Mouse (Mus musculus): Measurements from ENCODE around the gene Gorasp2. TPM values are rescaled to one million over a fixed set of nuclear protein-coding genes. Genes with fewer than 3 reads are reported as not detected.

The Gorasp2 gene
- polyA plus RNA-seq, 1 experiment from 2014 or later: 168 TPM

DNA sequence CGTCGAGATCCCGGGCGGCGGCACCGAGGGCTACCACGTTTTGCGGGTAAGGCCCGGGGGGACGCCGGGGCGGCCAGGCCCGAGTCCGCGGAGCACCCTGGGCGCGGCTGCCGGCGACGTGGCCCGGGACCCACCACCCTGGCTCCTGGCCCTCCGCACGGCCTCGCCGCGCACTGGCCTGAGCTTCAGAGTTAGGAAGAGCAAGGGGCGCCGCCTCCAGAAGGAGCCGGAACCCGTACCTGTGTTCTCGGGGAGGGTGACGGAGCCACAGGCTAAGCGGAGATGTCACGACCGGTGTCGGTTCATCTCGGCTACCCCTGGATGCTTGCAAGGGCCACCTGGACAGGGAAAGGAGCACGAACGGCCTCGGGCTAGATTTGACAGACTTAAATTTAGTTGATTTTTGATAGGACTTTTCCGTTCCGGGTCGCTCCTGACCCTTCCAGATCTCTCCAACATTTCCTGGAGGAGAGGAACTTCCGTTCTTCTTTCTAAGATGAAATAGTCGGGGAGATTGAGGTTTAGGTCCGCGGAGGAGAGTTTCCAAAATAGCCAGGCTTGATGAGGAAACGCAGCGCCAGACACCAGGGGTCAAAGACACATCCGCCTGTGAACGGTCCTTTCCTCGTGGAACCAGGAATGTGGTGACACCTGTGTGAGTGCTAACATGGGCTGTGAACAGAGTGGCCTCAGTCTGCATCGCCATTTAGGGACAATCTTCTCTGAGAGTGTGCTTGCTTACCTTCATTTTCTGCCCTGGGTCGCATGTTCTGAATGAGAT is 529 bp downstream of the Gorasp2 start, which contains the start of gene Gm26558:
Gm26558 (minus strand) TSS at position 394 of the 781 bp plus-strand sequence.
- ATAC-seq (ENCODE audit: insufficient number of reproducible peaks, insufficient read depth, low FRiP score, low TSS enrichment, low read depth): peak; percentile 73

GRCm38 (mm10) chr2:70663764-70664163 is 2.4 kb downstream of the Gorasp2 start:
- no peak for ATAC-seq (ENCODE audit: insufficient number of reproducible peaks, insufficient read depth, low FRiP score, low TSS enrichment, low read depth)
- Histone ChIP-seq H3K9me3 (no peaks in the 10 kb centered on the region), H3K4me3 (no peak overlapping the region), H3K27me3 (no peaks in the 10 kb centered on the region), H3K4me2 (0 out of 2 replicates have a peak overlapping the region, but pooled peaks have one; percentile 84), H3K9ac (no peak overlapping the region), H3K4me1 (peaks cover 21% of the 10 kb centered on the region), H3K36me3 (no peaks in the 10 kb centered on the region), H3K27ac (no peak overlapping the region)
- WGBS: 76% methylated on average over 5 of the region's 5 CpGs

More for the DNA sequence above, 529 bp downstream of the Gorasp2 start, which contains the start of gene Gm26558:
- Histone ChIP-seq H3K4me1 (peaks cover 21% of the 10 kb centered on the region), H3K9me3 (no peaks in the 10 kb centered on the region), H3K27ac (peak within 1 kb of the TSS; percentile 93), H3K27me3 (peaks cover 7% of the 10 kb centered on the region; the same call in 1 of the 2 replicates), H3K4me3 (peak within 1 kb of the TSS; percentile 95), H3K36me3 (no peaks in the 10 kb centered on the region), H3K9ac (peak within 1 kb of the TSS; percentile 98), H3K4me2 (peak within 1 kb of the TSS; percentile 84)
- under 1% methylated on average over 49 of the region's 54 CpGs for WGBS

DNA sequence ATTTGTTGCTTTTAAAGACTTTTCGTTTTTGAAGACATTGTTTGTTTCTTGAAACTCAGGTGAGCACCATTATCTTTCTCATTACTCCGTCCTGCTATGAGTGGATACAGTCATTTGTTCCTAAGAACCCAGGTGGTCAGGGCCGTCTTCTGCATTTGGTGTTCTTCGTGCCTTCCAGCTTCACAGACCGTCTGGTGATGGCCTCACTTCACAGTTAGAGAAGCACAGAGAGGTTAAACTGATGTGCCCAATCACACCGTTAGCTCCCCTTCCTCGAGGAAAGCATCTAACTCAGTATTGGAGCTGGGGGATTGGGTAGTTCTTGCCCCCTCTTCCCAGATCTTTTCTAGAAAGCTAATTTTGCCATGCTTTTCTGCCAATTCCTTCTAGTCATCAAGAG is 5.6 kb downstream of the Gorasp2 start:
- 93% methylated on average over 7 of the region's 7 CpGs for WGBS
- Histone ChIP-seq H3K36me3 (no peaks in the 10 kb centered on the region), H3K27ac (no peak overlapping the region), H3K4me1 (peaks cover 21% of the 10 kb centered on the region), H3K27me3 (no peaks in the 10 kb centered on the region), H3K4me3 (no peak overlapping the region), H3K9ac (no peak overlapping the region), H3K4me2 (no peak overlapping the region), H3K9me3 (no peaks in the 10 kb centered on the region)
- no peak for ATAC-seq (ENCODE audit: insufficient number of reproducible peaks, insufficient read depth, low FRiP score, low TSS enrichment, low read depth)

GRCm38 (mm10) chr2:70669241-70669640 is 7.9 kb downstream of the Gorasp2 start:
- no peak overlapping the region for H3K4me3 ChIP-seq
- no peaks in the 10 kb centered on the region for H3K27me3 ChIP-seq
- H3K9me3 ChIP-seq: no peaks in the 10 kb centered on the region
- no peaks in the 10 kb centered on the region for H3K36me3 ChIP-seq
- ATAC-seq (ENCODE audit: insufficient number of reproducible peaks, insufficient read depth, low FRiP score, low TSS enrichment, low read depth): no peak
- 86% methylated on average over 2 of the region's 2 CpGs for WGBS
- no peak overlapping the region for H3K9ac ChIP-seq
- no peak overlapping the region for H3K4me2 ChIP-seq
- H3K27ac ChIP-seq: no peak overlapping the region
- H3K4me1 ChIP-seq: 0 out of 2 replicates have a peak, but pooled peaks cover 4% of the 10 kb centered on the region

DNA sequence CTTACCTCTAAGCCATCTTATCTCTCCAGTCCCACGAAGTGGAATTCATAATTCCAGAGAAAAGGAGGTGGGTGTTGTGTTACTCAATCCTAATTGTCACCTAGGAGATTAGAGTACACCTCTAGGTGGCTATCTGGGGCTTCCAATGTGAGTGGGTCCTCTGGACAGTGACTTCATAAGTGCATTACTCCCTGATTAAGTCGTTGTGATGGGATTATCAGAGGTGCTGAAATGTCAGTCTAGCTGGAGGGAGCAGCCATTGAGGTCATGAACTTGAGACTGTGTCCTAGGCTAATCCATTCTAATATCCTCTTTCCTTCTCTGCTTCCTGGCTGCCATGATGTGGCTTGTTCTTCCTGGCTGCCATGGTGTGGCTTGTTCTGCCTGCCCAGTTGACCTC is 8.5 kb downstream of the Gorasp2 start:
- ATAC-seq (ENCODE audit: insufficient number of reproducible peaks, insufficient read depth, low FRiP score, low TSS enrichment, low read depth): no peak
- Histone ChIP-seq H3K9ac (no peak overlapping the region), H3K4me3 (no peak overlapping the region), H3K9me3 (no peaks in the 10 kb centered on the region), H3K27ac (no peak overlapping the region), H3K27me3 (no peaks in the 10 kb centered on the region), H3K4me1 (0 out of 2 replicates have a peak, but pooled peaks cover 4% of the 10 kb centered on the region), H3K4me2 (no peak overlapping the region), H3K36me3 (no peaks in the 10 kb centered on the region)
- 60% methylated on average over 2 of the region's 2 CpGs for WGBS

DNA sequence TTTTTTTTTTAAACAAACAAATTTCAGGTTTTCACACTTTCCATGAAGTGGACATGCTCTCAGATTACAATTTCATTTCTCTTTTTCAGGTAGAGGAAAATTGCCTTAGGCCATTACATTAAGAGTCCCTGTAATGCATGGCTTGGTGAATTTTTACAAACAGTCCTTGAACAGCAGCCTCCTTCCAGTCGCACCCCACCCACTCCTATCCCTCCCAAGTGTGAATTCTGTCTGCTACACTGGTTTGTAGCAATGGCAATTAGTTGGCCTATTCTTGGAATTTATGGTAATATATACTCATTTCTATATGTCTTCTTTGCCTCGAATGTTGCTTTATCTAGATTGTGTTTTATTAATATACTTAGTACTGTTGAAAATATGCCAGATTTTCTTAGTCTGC is 11.1 kb downstream of the Gorasp2 start:
- no peak for ATAC-seq (ENCODE audit: insufficient number of reproducible peaks, insufficient read depth, low FRiP score, low TSS enrichment, low read depth)

DNA sequence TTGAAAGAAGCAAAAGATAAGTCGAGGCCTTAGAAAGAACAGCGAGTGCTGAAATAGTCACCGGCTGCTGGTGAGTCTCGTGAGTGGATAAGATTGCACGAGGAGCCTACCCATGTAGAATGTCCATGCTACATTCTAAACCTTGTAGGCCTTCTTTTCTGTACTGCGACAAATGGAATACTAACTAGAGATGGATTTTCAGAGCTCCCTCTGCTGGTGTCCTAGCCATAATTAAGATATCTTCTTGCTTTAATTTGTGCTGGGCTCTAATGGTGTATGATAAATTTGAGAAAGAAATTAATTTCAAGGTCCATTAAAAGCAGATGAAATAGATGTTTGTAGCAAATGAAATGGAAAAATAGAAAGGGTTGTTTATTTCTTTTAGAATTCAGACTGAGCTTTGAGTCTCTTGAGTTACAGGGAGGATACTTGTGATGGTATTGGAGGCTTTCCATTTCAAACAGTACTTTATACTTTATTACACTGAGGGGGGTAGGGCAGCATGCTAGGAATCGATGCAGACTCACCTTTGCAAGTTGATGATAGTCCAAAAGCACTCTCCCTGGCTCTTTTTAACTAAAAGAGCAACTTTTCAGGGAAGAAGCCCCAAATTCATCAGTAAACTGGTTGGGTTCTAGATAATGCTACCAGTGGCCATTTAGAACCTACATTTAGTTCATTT is 12.2 kb downstream of the Gorasp2 start:
- Histone ChIP-seq H3K27ac (no peak overlapping the region), H3K9me3 (no peaks in the 10 kb centered on the region), H3K36me3 (peaks cover 9% of the 10 kb centered on the region), H3K27me3 (no peaks in the 10 kb centered on the region), H3K4me3 (no peak overlapping the region), H3K4me1 (0 out of 2 replicates have a peak, but pooled peaks cover 4% of the 10 kb centered on the region), H3K9ac (no peak overlapping the region), H3K4me2 (no peak overlapping the region)
- WGBS: 78% methylated on average over 7 of the region's 7 CpGs
- no peak for ATAC-seq (ENCODE audit: insufficient number of reproducible peaks, insufficient read depth, low FRiP score, low TSS enrichment, low read depth)

More for the DNA sequence above, 11.1 kb downstream of the Gorasp2 start:
- H3K4me3 ChIP-seq: no peak overlapping the region
- H3K4me1 ChIP-seq: 0 out of 2 replicates have a peak, but pooled peaks cover 4% of the 10 kb centered on the region
- H3K9ac ChIP-seq: no peak overlapping the region
- no peaks in the 10 kb centered on the region for H3K27me3 ChIP-seq
- WGBS: 79% methylated on average over 2 of the region's 2 CpGs
- no peak overlapping the region for H3K4me2 ChIP-seq
- H3K27ac ChIP-seq: no peak overlapping the region
- H3K9me3 ChIP-seq: no peaks in the 10 kb centered on the region
- H3K36me3 ChIP-seq: no peaks in the 10 kb centered on the region

DNA sequence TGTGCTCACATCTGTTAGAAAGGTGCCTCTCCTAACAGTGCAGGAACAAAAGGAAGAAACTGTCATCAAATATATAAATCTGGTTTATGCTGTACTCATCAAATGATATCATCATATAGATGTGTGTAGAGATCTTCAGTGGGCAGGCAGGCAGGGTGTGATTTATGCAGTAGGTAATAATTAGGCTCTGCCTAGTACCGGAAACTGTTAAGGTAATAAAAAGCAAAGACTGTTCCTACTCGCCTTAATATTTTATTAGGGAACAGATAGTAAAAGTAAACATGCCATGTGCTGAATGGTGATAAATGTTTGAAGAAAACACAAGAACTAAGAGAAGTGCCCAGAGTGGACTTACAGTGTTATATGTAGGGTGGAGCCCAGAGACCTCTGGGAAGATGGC is 20.9 kb downstream of the Gorasp2 start:
- Histone ChIP-seq H3K4me3 (no peak overlapping the region), H3K27me3 (no peaks in the 10 kb centered on the region), H3K9ac (no peak overlapping the region), H3K9me3 (no peaks in the 10 kb centered on the region), H3K27ac (no peak overlapping the region), H3K4me2 (no peak overlapping the region), H3K36me3 (peaks cover 96% of the 10 kb centered on the region), H3K4me1 (no peaks in the 10 kb centered on the region)
- ATAC-seq (ENCODE audit: insufficient number of reproducible peaks, insufficient read depth, low FRiP score, low TSS enrichment, low read depth): no peak
- 88% methylated on average over 2 of the region's 2 CpGs for WGBS

DNA sequence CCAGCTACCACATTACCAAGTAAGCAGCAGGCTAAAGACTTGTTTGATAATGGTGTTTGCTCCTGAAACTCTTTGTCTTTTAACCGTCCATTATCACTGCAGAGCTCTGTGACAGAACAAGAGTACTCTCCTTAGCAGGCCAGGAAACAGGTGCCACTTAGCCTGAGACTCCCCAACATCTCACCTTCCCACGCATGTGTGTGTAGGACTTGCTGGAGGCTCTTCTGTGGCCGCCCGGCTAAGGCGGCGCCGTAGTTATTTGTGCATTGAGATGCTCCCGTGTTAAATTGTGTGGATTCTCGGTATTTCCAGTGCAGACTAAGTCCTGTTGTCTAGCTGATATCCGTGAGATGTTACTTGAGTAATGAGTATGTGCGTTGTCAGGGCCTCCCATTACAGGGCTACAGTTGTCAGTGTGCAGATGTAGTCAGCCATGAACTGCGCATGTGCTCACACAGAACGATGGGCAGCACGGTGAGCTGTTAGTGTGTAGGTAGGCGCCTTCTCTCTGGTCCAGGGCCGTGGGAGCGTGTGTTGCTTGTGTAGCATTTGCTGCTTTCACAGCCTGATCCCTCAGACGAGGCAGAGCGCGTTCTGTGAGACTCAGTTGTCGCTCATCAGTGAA is 27.2 kb downstream of the Gorasp2 start:
- Histone ChIP-seq H3K4me2 (no peak overlapping the region), H3K4me1 (no peaks in the 10 kb centered on the region), H3K9me3 (no peaks in the 10 kb centered on the region), H3K27ac (no peak overlapping the region), H3K9ac (no peak overlapping the region), H3K27me3 (no peaks in the 10 kb centered on the region), H3K36me3 (peaks cover 98% of the 10 kb centered on the region), H3K4me3 (no peak overlapping the region)
- 93% methylated on average over 21 of the region's 21 CpGs for WGBS
- no peak for ATAC-seq (ENCODE audit: insufficient number of reproducible peaks, insufficient read depth, low FRiP score, low TSS enrichment, low read depth)

DNA sequence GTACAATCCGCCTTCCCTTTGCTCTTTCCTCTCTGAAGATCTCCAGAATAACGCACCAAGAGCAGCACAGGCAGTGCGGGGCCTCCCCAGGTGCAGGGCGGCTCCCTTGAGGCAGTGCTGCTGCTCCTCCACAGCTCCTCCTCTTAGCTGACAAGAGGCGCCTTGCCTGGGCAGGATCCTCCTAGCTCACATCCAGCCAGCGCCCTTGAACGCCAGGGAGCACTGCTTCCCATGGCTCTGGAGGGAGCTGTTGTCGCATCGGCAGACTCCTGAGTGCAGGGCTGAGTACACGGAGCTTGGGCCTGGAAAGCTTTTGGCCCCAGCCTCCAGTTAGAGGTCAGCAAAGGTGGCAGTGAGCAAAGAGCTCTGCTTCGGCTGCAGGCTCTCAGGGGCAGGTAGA is 28.8 kb downstream of the Gorasp2 start:
- H3K27me3 ChIP-seq: no peaks in the 10 kb centered on the region
- H3K9me3 ChIP-seq: no peaks in the 10 kb centered on the region
- no peak overlapping the region for H3K27ac ChIP-seq
- no peak for ATAC-seq (ENCODE audit: insufficient number of reproducible peaks, insufficient read depth, low FRiP score, low TSS enrichment, low read depth)
- no peaks in the 10 kb centered on the region for H3K4me1 ChIP-seq
- WGBS: 83% methylated on average over 11 of the region's 11 CpGs
- H3K4me3 ChIP-seq: no peak overlapping the region
- no peak overlapping the region for H3K4me2 ChIP-seq
- H3K36me3 ChIP-seq: peaks cover 84% of the 10 kb centered on the region
- no peak overlapping the region for H3K9ac ChIP-seq

GRCm38 (mm10) chr2:70695712-70696111 is 34.3 kb downstream of the Gorasp2 start:
- WGBS: 89% methylated on average over 10 of the region's 10 CpGs
- no peaks in the 10 kb centered on the region for H3K9me3 ChIP-seq
- no peak for ATAC-seq (ENCODE audit: insufficient number of reproducible peaks, insufficient read depth, low FRiP score, low TSS enrichment, low read depth)
- no peak overlapping the region for H3K4me3 ChIP-seq
- H3K27me3 ChIP-seq: no peaks in the 10 kb centered on the region
- peaks cover 32% of the 10 kb centered on the region for H3K36me3 ChIP-seq
- H3K4me1 ChIP-seq: no peaks in the 10 kb centered on the region
- H3K4me2 ChIP-seq: no peak overlapping the region
- no peak overlapping the region for H3K27ac ChIP-seq
- no peak overlapping the region for H3K9ac ChIP-seq
